Mouse (Mus musculus) kidney, postnatal 14 days (tissue): ENCODE data around the gene Herpud2.

Experiments
- DNase-seq: peaks from one replicate; pipeline ENCODE4 v3.0.0; 2022; ENCODE audit warnings: mixed read lengths

Gene Herpud2

GRCm38 (mm10) chr9:25151611-25152241 is at the start of gene Herpud2:
TSS of gene Herpud2 (minus strand) at chr9:25151820.
- DNase-seq, result peak; percentile 97

- no peak for DNase-seq
Observed at GRCm38 (mm10) chr9:25200987-25201386, 49.4 kb upstream of the Herpud2 start.

- no peak for DNase-seq
Observed at GRCm38 (mm10) chr9:25200148-25200547, 48.5 kb upstream of the Herpud2 start.

- DNase-seq, result no peak
Observed at GRCm38 (mm10) chr9:25196746-25197145, 45.1 kb upstream of the Herpud2 start.

GRCm38 (mm10) chr9:25191612-25192011 is 40.0 kb upstream of the Herpud2 start:
- DNase-seq, result no peak

GRCm38 (mm10) chr9:25186501-25186900 is 34.9 kb upstream of the Herpud2 start:
- DNase-seq, result no peak

GRCm38 (mm10) chr9:25185854-25186253 is 34.2 kb upstream of the Herpud2 start:
- no peak for DNase-seq

- no peak for DNase-seq
Observed at GRCm38 (mm10) chr9:25184606-25185005, 33.0 kb upstream of the Herpud2 start.

GRCm38 (mm10) chr9:25178066-25178465 is 26.4 kb upstream of the Herpud2 start:
- no peak for DNase-seq

GRCm38 (mm10) chr9:25177201-25177600 is 25.6 kb upstream of the Herpud2 start:
- peak; percentile 63 for DNase-seq

GRCm38 (mm10) chr9:25176562-25176961 is 24.9 kb upstream of the Herpud2 start:
- no peak for DNase-seq

- no peak for DNase-seq
Observed at GRCm38 (mm10) chr9:25175978-25176377, 24.4 kb upstream of the Herpud2 start.

GRCm38 (mm10) chr9:25175039-25175442 is 23.4 kb upstream of the Herpud2 start:
- DNase-seq, result peak; percentile 34

- DNase-seq, result no peak
Observed at GRCm38 (mm10) chr9:25174614-25175013, 23.0 kb upstream of the Herpud2 start.

GRCm38 (mm10) chr9:25173171-25173570 is 21.6 kb upstream of the Herpud2 start:
- peak; percentile 17 for DNase-seq

GRCm38 (mm10) chr9:25169626-25170025 is 18.0 kb upstream of the Herpud2 start:
- no peak for DNase-seq

- DNase-seq, result peak; percentile 84
Observed at GRCm38 (mm10) chr9:25167458-25168084, 16.0 kb upstream of the Herpud2 start.

GRCm38 (mm10) chr9:25158218-25158617 is 6.6 kb upstream of the Herpud2 start:
- no peak for DNase-seq

- no peak for DNase-seq
Observed at GRCm38 (mm10) chr9:25156377-25156776, 4.8 kb upstream of the Herpud2 start.

GRCm38 (mm10) chr9:25153066-25153465 is 1.4 kb upstream of the Herpud2 start:
- no peak for DNase-seq

GRCm38 (mm10) chr9:25152457-25152856 is 837 bp upstream of the Herpud2 start:
- no peak for DNase-seq

- no peak for DNase-seq
Observed at GRCm38 (mm10) chr9:25150791-25151610, 619 bp downstream of the Herpud2 start.

- DNase-seq, result no peak
Observed at GRCm38 (mm10) chr9:25148767-25149166, 2.9 kb downstream of the Herpud2 start.

GRCm38 (mm10) chr9:25145925-25146324 is 5.7 kb downstream of the Herpud2 start:
- DNase-seq, result no peak
